Mouse (Mus musculus): ENCODE measurements at regions not wholly inside any gene's neighbourhood (a gene's known extent, or its start where the extent isn't known, plus 50 kb on each side); places are given as distances from the start of the nearest gene placed in this dataset.

DNA sequence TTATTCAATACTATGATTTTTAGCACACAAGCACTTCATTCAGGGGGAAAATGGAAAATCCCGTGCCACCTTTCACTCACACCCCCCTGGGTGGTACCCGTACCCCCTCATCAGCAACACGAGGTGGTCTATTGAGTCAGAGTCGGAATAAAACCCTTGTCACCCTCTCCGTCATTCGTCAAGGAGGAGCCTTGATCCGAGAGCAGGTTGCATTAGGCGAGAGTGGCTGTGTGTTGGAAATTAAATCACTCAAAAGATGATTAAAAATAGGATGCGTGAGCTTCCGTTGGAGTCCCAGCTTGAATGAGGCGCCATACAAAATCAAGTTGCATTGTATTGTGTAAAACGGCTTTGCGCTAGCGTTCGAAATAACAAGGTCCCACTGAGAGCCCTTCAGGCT, 236.5 kb upstream of the 3110018I06Rik start:
- H3K4me1 ChIP-seq (ENCODE audit: control insufficient read depth in 1 of 2, insufficient read depth in 2 of 2, low read length in 2 of 2), result no peaks in the 10 kb centered on the region
- H3K27ac ChIP-seq (ENCODE audit: control insufficient read depth, low read depth, low read length), result no peak overlapping the region
- no peak overlapping the region for H3K4me3 ChIP-seq (ENCODE audit: control insufficient read depth in 1 of 2, insufficient read depth in 1 of 2, low read depth in 2 of 2, low read length in 2 of 2)
- H3K79me2 ChIP-seq (ENCODE audit: control insufficient read depth, insufficient read depth, low read length, poor library complexity), result no peaks in the 10 kb centered on the region
- no peaks in the 10 kb centered on the region for H3K9me3 ChIP-seq (replicated peaks; ENCODE audit: insufficient read depth, low read length)
- DNase-seq (ENCODE audit: low read depth, low spot score), result no peak
- no peak overlapping the region for H3K9ac ChIP-seq (ENCODE audit: control insufficient read depth, low read depth, low read length, poor library complexity, severe bottlenecking)
- TF ChIP-seq MAFK (IDR thresholded peaks at IDR 0.05; ENCODE audit: borderline replicate concordance, low read depth, low read length) (no peak), BHLHE40 (IDR thresholded peaks at IDR 0.05; ENCODE audit: borderline replicate concordance, low read depth, low read length) (no peak), ELF1 (IDR thresholded peaks at IDR 0.05; ENCODE audit: low read depth, low read length) (no peak), NELFE (IDR thresholded peaks at IDR 0.05; ENCODE audit: low read depth, low read length) (no peak), ZNF384 (IDR thresholded peaks at IDR 0.05; ENCODE audit: low read depth, low read length) (no peak), JUND (IDR thresholded peaks at IDR 0.05; ENCODE audit: low read depth, low read length) (no peak)
- no peaks in the 10 kb centered on the region for H3K27me3 ChIP-seq (ENCODE audit: control insufficient read depth in 1 of 2, insufficient read depth in 2 of 2, low read length in 2 of 2)
- no peaks in the 10 kb centered on the region for H3K36me3 ChIP-seq (ENCODE audit: control insufficient read depth in 1 of 2, insufficient read depth in 2 of 2, low read length in 2 of 2)

- TF ChIP-seq RCOR1 (IDR thresholded peaks at IDR 0.05; ENCODE audit: low read depth, low read length), result no peak
- TF ChIP-seq ETS1 (IDR thresholded peaks at IDR 0.05; ENCODE audit: low read depth, low read length), result no peak
- no peak for TF ChIP-seq HCFC1 (IDR thresholded peaks at IDR 0.05; ENCODE audit: low read depth, low read length)
- TF ChIP-seq POLR2A (IDR thresholded peaks at IDR 0.05; ENCODE audit: control insufficient read depth in 1 of 2, insufficient read depth in 1 of 2, low read depth in 1 of 2, low read length in 2 of 2, poor library complexity in 1 of 2), result no peak
- TF ChIP-seq CTCF (IDR thresholded peaks at IDR 0.05 in 2 of 3, conservative IDR thresholded peaks at IDR 0.05 in 1 of 3; ENCODE audit: control insufficient read depth in 1 of 3, insufficient read depth in 1 of 3, low read depth in 2 of 3, low read length in 3 of 3, poor library complexity in 1 of 3, severe bottlenecking in 1 of 3), result no peak
- TF ChIP-seq CHD2 (IDR thresholded peaks at IDR 0.05; ENCODE audit: low read length), result no peak
- TF ChIP-seq EP300 (IDR thresholded peaks at IDR 0.05; ENCODE audit: low read depth in 1 of 2, low read length in 2 of 2), result no peak
- no peak for TF ChIP-seq ZMIZ1 (IDR thresholded peaks at IDR 0.05; ENCODE audit: low read depth, low read length)
- TF ChIP-seq E2F4 (IDR thresholded peaks at IDR 0.05; ENCODE audit: borderline replicate concordance, low read depth, low read length), result no peak
- TF ChIP-seq SIN3A (IDR thresholded peaks at IDR 0.05; ENCODE audit: low read length), result no peak
- no peak for TF ChIP-seq USF1 (IDR thresholded peaks at IDR 0.05; ENCODE audit: low read depth, low read length)
- TF ChIP-seq MYC (IDR thresholded peaks at IDR 0.05; ENCODE audit: low read depth, low read length), result no peak
- no peak for TF ChIP-seq SMC3 (IDR thresholded peaks at IDR 0.05; ENCODE audit: low read depth, low read length)
- no peaks in the 10 kb centered on the region for H3K36me3 ChIP-seq (ENCODE audit: control insufficient read depth in 1 of 2, insufficient read depth in 2 of 2, low read length in 2 of 2)
- H3K27ac ChIP-seq (ENCODE audit: control insufficient read depth, low read depth, low read length), result no peak overlapping the region
- H3K79me2 ChIP-seq (ENCODE audit: control insufficient read depth, insufficient read depth, low read length, poor library complexity), result no peaks in the 10 kb centered on the region
- no peak overlapping the region for H3K9ac ChIP-seq (ENCODE audit: control insufficient read depth, low read depth, low read length, poor library complexity, severe bottlenecking)
- no peak overlapping the region for H3K4me3 ChIP-seq (ENCODE audit: control insufficient read depth in 1 of 2, insufficient read depth in 1 of 2, low read depth in 2 of 2, low read length in 2 of 2)
- no peaks in the 10 kb centered on the region for H3K4me1 ChIP-seq (ENCODE audit: control insufficient read depth in 1 of 2, insufficient read depth in 2 of 2, low read length in 2 of 2)
- no peak for DNase-seq (ENCODE audit: low read depth, low spot score)
- no peaks in the 10 kb centered on the region; a peak in 1 of 4 replicates for H3K27me3 ChIP-seq (ENCODE audit: control insufficient read depth in 1 of 2, insufficient read depth in 2 of 2, low read length in 2 of 2)
- no peaks in the 10 kb centered on the region for H3K9me3 ChIP-seq (replicated peaks; ENCODE audit: insufficient read depth, low read length)
Measured at GRCm38 (mm10) chr12:107262076-107262475, 226.4 kb upstream of the 3110018I06Rik start.
